Mouse (Mus musculus): ENCODE results near the gene Mt4. TPM values are rescaled to one million over a fixed set of nuclear protein-coding genes. Genes with fewer than 3 reads are reported as not detected.
"Not testable (repeated sequence)": the region's sequence is repeated elsewhere in the genome, so short reads cannot be mapped to it uniquely, and the experiment has no call there.

Mt4 gene
- polyA plus RNA-seq, 1 experiment from 2014 or later = not detected

DNA sequence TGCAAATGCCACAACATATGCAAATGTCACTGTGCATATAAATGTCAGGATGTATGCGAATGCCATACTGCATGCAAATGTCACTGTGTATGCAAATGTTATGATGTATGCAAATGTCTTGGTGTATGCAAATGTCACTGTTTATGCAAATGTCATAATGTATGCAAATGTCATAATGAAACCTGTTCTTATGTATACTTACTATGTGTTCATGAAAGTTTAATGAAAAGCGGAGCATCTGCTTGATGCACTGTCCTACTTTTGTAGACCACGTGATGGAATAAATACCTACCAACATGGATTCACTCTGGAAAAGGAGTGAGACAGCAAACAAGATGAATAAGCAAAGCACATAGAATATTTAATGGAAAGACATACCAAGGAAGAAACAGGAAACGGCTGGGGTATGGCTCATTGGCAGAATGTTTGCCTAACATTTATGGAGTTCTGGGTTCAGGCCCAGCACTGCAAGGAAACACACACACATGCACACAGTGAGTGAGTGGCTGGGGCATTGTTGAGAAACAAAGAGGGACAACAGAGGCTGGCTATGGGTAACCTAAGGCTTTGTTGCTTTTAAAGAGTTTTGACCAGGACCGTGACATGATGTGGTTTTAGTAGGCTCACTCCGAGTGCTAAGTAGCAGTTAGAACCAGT, 7.7 kb upstream of the Mt4 start:
- Histone ChIP-seq H3K4me3 (ENCODE audit: low read depth, low read length) (no peak overlapping the region), H3K9ac (replicated peaks; ENCODE audit: low read depth, low read length) (no peak overlapping the region), H3K9me3 (ENCODE audit: control insufficient read depth, low read length) (no peaks in the 10 kb centered on the region), H3K27ac (ENCODE audit: low read depth, low read length) (no peak overlapping the region), H3K4me2 (ENCODE audit: low read depth, low read length) (no peak overlapping the region), H3K4me1 (ENCODE audit: control insufficient read depth, insufficient read depth, low read length) (no peaks in the 10 kb centered on the region), H3K27me3 (ENCODE audit: control insufficient read depth, insufficient read depth, low read length) (no peaks in the 10 kb centered on the region), H3K36me3 (ENCODE audit: control insufficient read depth, insufficient read depth, low read length) (no peaks in the 10 kb centered on the region)
- ATAC-seq (ENCODE audit: low read depth) = no peak
- 65% methylated on average over 6 of the region's 6 CpGs for WGBS

DNA sequence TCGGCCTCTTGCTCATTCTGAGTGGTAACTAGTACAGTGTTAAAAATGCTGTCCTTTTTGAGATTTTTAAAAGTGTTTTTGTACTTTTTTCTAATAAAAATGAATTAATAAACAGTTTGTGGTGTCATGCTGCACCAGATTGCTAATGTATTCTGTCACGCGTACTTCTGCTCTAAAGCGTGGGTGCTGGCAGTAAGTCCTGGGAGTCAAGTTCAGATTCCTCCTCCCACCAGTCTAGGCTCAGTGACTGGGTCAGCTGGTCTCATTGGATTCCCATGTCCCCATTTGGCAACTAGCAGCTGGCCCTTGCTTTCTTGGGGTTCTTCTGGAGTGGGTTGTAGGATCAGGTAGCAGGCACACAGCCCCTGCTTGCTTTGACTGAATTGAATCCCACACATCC, 6.9 kb upstream of the Mt4 start:
- Histone ChIP-seq H3K27ac (ENCODE audit: low read depth, low read length) (no peak overlapping the region), H3K4me2 (ENCODE audit: low read depth, low read length) (no peak overlapping the region), H3K27me3 (ENCODE audit: control insufficient read depth, insufficient read depth, low read length) (no peaks in the 10 kb centered on the region), H3K9me3 (ENCODE audit: control insufficient read depth, low read length) (no peaks in the 10 kb centered on the region), H3K9ac (replicated peaks; ENCODE audit: low read depth, low read length) (no peak overlapping the region), H3K4me1 (ENCODE audit: control insufficient read depth, insufficient read depth, low read length) (no peaks in the 10 kb centered on the region), H3K4me3 (ENCODE audit: low read depth, low read length) (no peak overlapping the region), H3K36me3 (ENCODE audit: control insufficient read depth, insufficient read depth, low read length) (no peaks in the 10 kb centered on the region)
- ATAC-seq (ENCODE audit: low read depth) = no peak
- 92% methylated on average over 4 of the region's 4 CpGs for WGBS

DNA sequence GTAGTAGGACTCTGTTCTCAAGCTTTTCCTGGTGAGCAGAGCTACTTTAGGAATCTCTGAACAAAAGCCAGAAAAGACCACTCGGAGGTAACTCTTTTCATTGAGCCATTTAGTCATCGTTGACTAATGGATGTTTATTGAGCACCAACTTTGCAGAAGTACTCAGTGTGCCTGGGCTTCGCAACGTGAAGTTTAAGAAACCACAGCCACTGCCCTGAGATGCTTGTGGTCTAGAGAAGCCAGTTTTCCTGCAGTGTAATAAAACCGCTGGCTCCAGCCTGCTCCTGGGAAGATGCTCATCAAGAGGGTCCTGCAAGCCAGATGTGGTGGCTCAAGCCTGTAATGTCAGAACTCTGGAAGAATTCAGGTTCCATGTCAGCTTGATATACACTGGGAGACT, 4.9 kb upstream of the Mt4 start:
- 63% methylated on average over 5 of the region's 5 CpGs for WGBS
- ATAC-seq (ENCODE audit: low read depth) = no peak

DNA sequence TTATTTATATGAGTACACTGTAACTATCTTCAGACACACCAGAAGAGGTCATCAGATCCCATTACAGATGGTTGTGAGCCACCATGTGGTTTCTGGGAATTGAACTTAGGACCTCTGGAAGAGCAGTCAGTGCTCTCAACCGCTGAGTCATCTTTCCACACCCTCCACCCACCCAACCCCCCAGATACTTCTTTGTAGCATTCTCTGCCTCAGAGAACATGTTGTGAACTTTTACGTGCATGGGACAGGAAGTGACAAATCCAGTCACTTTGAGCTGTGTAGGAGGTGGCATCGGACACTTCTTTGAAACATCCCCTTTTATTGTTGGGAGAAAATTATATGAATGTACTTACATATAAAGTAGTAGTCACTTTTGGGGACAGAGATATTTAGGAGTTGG, 2.4 kb upstream of the Mt4 start:
- not testable (repeated sequence) for H3K36me3 ChIP-seq (ENCODE audit: control insufficient read depth, insufficient read depth, low read length); H3K4me3 ChIP-seq (ENCODE audit: low read depth, low read length); H3K27me3 ChIP-seq (ENCODE audit: control insufficient read depth, insufficient read depth, low read length); H3K4me2 ChIP-seq (ENCODE audit: low read depth, low read length); H3K27ac ChIP-seq (ENCODE audit: low read depth, low read length); ATAC-seq (ENCODE audit: low read depth); H3K9ac ChIP-seq (replicated peaks; ENCODE audit: low read depth, low read length); H3K4me1 ChIP-seq (ENCODE audit: control insufficient read depth, insufficient read depth, low read length); H3K9me3 ChIP-seq (ENCODE audit: control insufficient read depth, low read length)
- 82% methylated on average over 3 of the region's 3 CpGs for WGBS

More for the DNA sequence above, 4.9 kb upstream of the Mt4 start:
- Histone ChIP-seq H3K9me3 (ENCODE audit: control insufficient read depth, low read length) (no peaks in the 10 kb centered on the region), H3K27me3 (ENCODE audit: control insufficient read depth, insufficient read depth, low read length) (no peaks in the 10 kb centered on the region), H3K4me2 (ENCODE audit: low read depth, low read length) (no peak overlapping the region), H3K4me3 (ENCODE audit: low read depth, low read length) (no peak overlapping the region), H3K27ac (ENCODE audit: low read depth, low read length) (no peak overlapping the region), H3K4me1 (ENCODE audit: control insufficient read depth, insufficient read depth, low read length) (no peaks in the 10 kb centered on the region), H3K9ac (replicated peaks; ENCODE audit: low read depth, low read length) (no peak overlapping the region), H3K36me3 (ENCODE audit: control insufficient read depth, insufficient read depth, low read length) (no peaks in the 10 kb centered on the region)

DNA sequence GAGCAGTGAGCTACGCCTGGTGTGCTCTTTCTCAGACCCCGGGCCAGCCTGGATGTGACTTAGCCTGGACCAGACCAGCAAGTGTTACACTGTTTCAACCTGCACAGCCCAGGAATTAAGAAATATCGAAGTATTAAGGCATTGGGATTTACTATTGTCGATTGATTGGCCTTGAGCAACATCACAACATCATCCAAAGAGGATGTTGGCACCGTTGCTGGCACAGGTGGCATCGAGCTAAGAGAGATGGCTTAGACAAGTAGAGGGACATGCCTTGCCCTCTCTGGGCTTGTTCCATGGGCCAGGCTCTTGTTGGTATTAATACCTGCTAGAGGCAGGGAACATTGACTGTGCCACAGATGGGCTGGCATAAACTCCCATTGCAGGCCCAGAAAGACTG, 1.4 kb upstream of the Mt4 start:
- Histone ChIP-seq H3K9ac (replicated peaks; ENCODE audit: low read depth, low read length) (no peak overlapping the region), H3K36me3 (ENCODE audit: control insufficient read depth, insufficient read depth, low read length) (no peaks in the 10 kb centered on the region), H3K4me3 (ENCODE audit: low read depth, low read length) (no peak overlapping the region), H3K27ac (ENCODE audit: low read depth, low read length) (no peak overlapping the region), H3K4me2 (ENCODE audit: low read depth, low read length) (no peak overlapping the region), H3K9me3 (ENCODE audit: control insufficient read depth, low read length) (no peaks in the 10 kb centered on the region), H3K4me1 (ENCODE audit: control insufficient read depth, insufficient read depth, low read length) (no peaks in the 10 kb centered on the region), H3K27me3 (ENCODE audit: control insufficient read depth, insufficient read depth, low read length) (no peaks in the 10 kb centered on the region)
- 89% methylated on average over 6 of the region's 6 CpGs for WGBS
- ATAC-seq (ENCODE audit: low read depth) = no peak

DNA sequence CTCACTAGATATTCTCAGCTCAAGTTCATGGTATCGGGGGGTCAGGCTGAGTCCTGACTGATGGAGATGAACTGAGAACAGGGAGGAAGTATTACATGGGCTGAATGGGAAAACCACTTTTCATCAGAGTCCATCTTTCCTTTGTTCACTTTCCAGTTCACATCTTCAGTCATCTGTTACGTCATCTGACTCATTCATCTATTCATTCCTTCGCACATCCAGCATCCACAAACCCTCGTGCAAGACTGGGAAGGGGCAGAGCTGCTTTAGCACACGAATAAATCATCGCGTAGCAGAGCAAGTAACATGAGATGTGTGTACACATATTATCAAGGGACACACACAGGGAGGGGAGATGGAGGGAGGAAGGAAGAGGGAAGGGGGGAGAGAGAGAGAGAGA, 805 bp upstream of the Mt4 start:
- H3K36me3 ChIP-seq (ENCODE audit: control insufficient read depth, insufficient read depth, low read length) = no peaks in the 10 kb centered on the region
- no peaks in the 10 kb centered on the region for H3K9me3 ChIP-seq (ENCODE audit: control insufficient read depth, low read length)
- no peaks in the 10 kb centered on the region for H3K4me1 ChIP-seq (ENCODE audit: control insufficient read depth, insufficient read depth, low read length)
- no peaks in the 10 kb centered on the region for H3K27me3 ChIP-seq (ENCODE audit: control insufficient read depth, insufficient read depth, low read length)
- H3K9ac ChIP-seq (replicated peaks; ENCODE audit: low read depth, low read length) = no peak overlapping the region
- ATAC-seq (ENCODE audit: low read depth) = no peak
- H3K4me3 ChIP-seq (ENCODE audit: low read depth, low read length) = no peak overlapping the region
- no peak overlapping the region for H3K4me2 ChIP-seq (ENCODE audit: low read depth, low read length)
- WGBS = 77% methylated on average over 7 of the region's 7 CpGs
- no peak overlapping the region for H3K27ac ChIP-seq (ENCODE audit: low read depth, low read length)

DNA sequence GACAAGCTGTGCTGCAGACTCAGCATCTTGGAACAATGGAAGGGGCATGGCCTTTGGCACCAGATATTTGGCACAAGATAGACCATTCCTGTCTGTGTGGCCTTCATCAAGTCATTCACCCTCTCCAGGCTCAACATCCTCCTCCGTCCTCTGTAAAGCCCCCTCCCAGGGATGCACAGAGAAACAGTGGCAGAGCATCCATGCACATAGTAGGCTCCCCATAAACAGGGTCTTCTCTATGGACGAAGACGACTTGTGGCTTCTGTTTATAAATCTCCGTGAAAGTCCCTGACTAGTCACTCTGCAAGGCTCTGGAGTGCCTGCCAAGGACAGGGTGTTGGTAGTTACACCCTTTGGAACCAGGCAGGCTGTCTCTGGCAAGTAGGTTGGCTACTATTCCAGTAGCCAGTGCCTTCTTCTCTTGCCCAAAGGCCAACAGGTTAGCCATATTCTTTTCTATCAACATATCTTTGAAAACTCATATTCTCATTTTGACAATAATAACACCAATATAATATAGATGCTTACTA, 3.3 kb downstream of the Mt4 start:
- Histone ChIP-seq H3K27me3 (ENCODE audit: control insufficient read depth, insufficient read depth, low read length) (no peaks in the 10 kb centered on the region), H3K4me2 (ENCODE audit: low read depth, low read length) (no peak overlapping the region), H3K9ac (replicated peaks; ENCODE audit: low read depth, low read length) (no peak overlapping the region), H3K36me3 (ENCODE audit: control insufficient read depth, insufficient read depth, low read length) (no peaks in the 10 kb centered on the region), H3K4me3 (ENCODE audit: low read depth, low read length) (no peak overlapping the region), H3K4me1 (ENCODE audit: control insufficient read depth, insufficient read depth, low read length) (no peaks in the 10 kb centered on the region), H3K27ac (ENCODE audit: low read depth, low read length) (no peak overlapping the region), H3K9me3 (ENCODE audit: control insufficient read depth, low read length) (no peaks in the 10 kb centered on the region)
- whole genome bisulfite sequencing = 89% methylated on average over 4 of the region's 4 CpGs
- ATAC-seq (ENCODE audit: low read depth) = no peak

DNA sequence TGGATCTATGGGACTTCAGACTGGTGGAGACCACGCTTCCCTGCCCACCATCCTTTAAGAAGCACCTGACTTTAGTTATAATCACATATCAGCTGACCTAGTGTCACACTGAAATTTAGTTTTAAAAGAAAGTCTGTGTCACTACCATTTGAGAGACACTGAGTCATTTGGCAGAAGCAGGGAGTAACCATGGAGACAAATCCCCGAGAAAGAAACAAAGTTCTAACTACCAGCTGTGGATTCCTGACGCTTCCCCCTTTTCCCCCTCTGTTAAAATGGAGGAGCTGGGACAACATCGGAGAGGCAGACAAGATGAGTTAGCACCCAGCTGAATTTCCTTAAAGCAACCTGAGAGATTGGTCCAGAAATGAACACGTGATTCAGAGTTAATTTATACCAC, 11.2 kb downstream of the Mt4 start:
- no peak for ATAC-seq (ENCODE audit: low read depth)
- H3K9me3 ChIP-seq (ENCODE audit: control insufficient read depth, low read length) = no peaks in the 10 kb centered on the region
- H3K9ac ChIP-seq (replicated peaks; ENCODE audit: low read depth, low read length) = no peak overlapping the region
- no peak overlapping the region for H3K27ac ChIP-seq (ENCODE audit: low read depth, low read length)
- 47% methylated on average over 5 of the region's 5 CpGs for WGBS
- no peak overlapping the region for H3K4me2 ChIP-seq (ENCODE audit: low read depth, low read length)
- H3K4me1 ChIP-seq (ENCODE audit: control insufficient read depth, insufficient read depth, low read length) = peaks cover 5% of the 10 kb centered on the region; the same call in 1 of the 2 replicates
- H3K4me3 ChIP-seq (ENCODE audit: low read depth, low read length) = no peak overlapping the region
- H3K36me3 ChIP-seq (ENCODE audit: control insufficient read depth, insufficient read depth, low read length) = no peaks in the 10 kb centered on the region
- H3K27me3 ChIP-seq (ENCODE audit: control insufficient read depth, insufficient read depth, low read length) = no peaks in the 10 kb centered on the region

DNA sequence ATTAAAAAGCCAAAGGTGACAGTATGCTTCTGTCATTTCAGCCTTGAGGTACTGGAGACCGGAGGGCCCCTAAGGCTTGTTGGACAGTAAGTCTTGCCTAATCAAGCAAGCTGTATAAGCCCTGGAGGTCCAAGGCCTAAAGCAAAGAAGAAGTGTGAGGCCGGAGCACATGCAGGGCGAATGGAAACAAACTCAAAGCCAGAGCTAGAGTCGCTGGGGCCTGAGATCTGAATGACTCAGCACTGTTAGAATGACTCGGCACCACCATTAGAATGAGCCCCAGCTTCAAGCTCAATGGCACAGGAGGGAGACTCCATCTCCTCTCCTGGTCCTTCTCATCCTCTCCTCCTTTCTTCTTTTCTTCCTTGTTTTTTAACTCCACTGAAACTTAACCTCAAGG, 13.9 kb downstream of the Mt4 start:
- no peaks in the 10 kb centered on the region for H3K27me3 ChIP-seq (ENCODE audit: control insufficient read depth, insufficient read depth, low read length)
- no peak for ATAC-seq (ENCODE audit: low read depth)
- H3K4me3 ChIP-seq (ENCODE audit: low read depth, low read length) = no peak overlapping the region
- no peak overlapping the region for H3K27ac ChIP-seq (ENCODE audit: low read depth, low read length)
- H3K9ac ChIP-seq (replicated peaks; ENCODE audit: low read depth, low read length) = no peak overlapping the region
- H3K4me2 ChIP-seq (ENCODE audit: low read depth, low read length) = no peak overlapping the region
- H3K9me3 ChIP-seq (ENCODE audit: control insufficient read depth, low read length) = no peaks in the 10 kb centered on the region
- 83% methylated on average over 5 of the region's 5 CpGs for WGBS
- H3K36me3 ChIP-seq (ENCODE audit: control insufficient read depth, insufficient read depth, low read length) = no peaks in the 10 kb centered on the region
- H3K4me1 ChIP-seq (ENCODE audit: control insufficient read depth, insufficient read depth, low read length) = peaks cover 5% of the 10 kb centered on the region; the same call in 1 of the 2 replicates

All from neural tube, embryonic 14.5 days (tissue).